Mouse (Mus musculus) liver, embryonic 16.5 days (tissue): ENCODE measurements around the gene Fam214a. TPM values are rescaled to one million over a fixed set of nuclear protein-coding genes. Genes with fewer than 3 reads are reported as not detected.
"Not testable (repeated sequence)": the region's sequence is repeated elsewhere in the genome, so short reads cannot be mapped to it uniquely, and the experiment has no call there.

Source experiments
- ATAC-seq: fragments of 200-750 bp; cut with Nextera tagmentation; 2 replicates; pipeline ENCODE4 v1.8.0; 2017; ENCODE audit warnings: low read depth, mild to moderate bottlenecking, moderate number of reproducible peaks, moderate library complexity
- H3K27ac ChIP-seq: fragments of 300-500 bp; sonication (generic); 2 replicates; pipeline ENCODE4 v1.5.1; 2014; ENCODE audit warnings: mild to moderate bottlenecking, low read length
- H3K27me3 ChIP-seq: fragments of 300-500 bp; sonication (generic); 2 replicates; pipeline ENCODE4 v1.6.1; 2014; ENCODE audit warnings: low read depth, low read length, mixed read lengths; ENCODE audit not compliant: control insufficient read depth, insufficient read depth
- H3K36me3 ChIP-seq: fragments of 300-500 bp; sonication (generic); 2 replicates; pipeline ENCODE4 v1.6.1; 2014; ENCODE audit warnings: mild to moderate bottlenecking; ENCODE audit not compliant: control insufficient read depth, insufficient read depth
- H3K4me1 ChIP-seq: fragments of 300-500 bp; sonication (generic); 2 replicates; pipeline ENCODE4 v1.6.1; 2014; ENCODE audit warnings: low read depth, low read length, mixed read lengths; ENCODE audit not compliant: control insufficient read depth
- H3K4me2 ChIP-seq: fragments of 300-500 bp; sonication (generic); 2 replicates; pipeline ENCODE4 v1.6.1; 2014; ENCODE audit warnings: low read depth, low read length, mixed read lengths
- H3K4me3 ChIP-seq: fragments of 300-500 bp; sonication (generic); 2 replicates; pipeline ENCODE4 v1.5.1; 2014; ENCODE audit warnings: low read depth, mild to moderate bottlenecking, low read length
- H3K9ac ChIP-seq: fragments of 300-500 bp; sonication (generic); 2 replicates; pipeline ENCODE4 v1.6.1; 2014; ENCODE audit warnings: low read depth, low read length
- H3K9me3 ChIP-seq: fragments of 300-500 bp; sonication (generic); replicated peaks from 2 replicates; pipeline ENCODE4 v1.6.1; 2016; ENCODE audit warnings: low read length; ENCODE audit not compliant: control insufficient read depth
- WGBS: fragments of 180-500 bp; shearing (Covaris S2); extraction: QIAGEN DNeasy Blood & Tissue Kit; methylation state at CpG from one replicate; pipeline ENCODE4 v1.1.7; 2014; ENCODE audit not compliant: insufficient replicate concordance; 5-methylcytosine and 5-hydroxymethylcytosine counted together
- polyA plus RNA-seq: library from polyadenylated mRNA; unstranded; fragments of >200 nt; fragmentation: Nextera tagmentation; extraction: Ambion mirVana; gene quantifications from 2 replicates; pipeline ENCODE4 v1.2.1, GENCODE M21; 2015

Fam214a gene
- polyA plus RNA-seq, 1 experiment from 2014 or later, result 2.7 TPM

- no peaks in the 10 kb centered on the region for H3K9me3 ChIP-seq
- H3K9ac ChIP-seq, result no peak overlapping the region
- no peaks in the 10 kb centered on the region for H3K4me1 ChIP-seq
- no peak for ATAC-seq
- H3K36me3 ChIP-seq, result no peaks in the 10 kb centered on the region
- no peak overlapping the region for H3K4me2 ChIP-seq
- 58% methylated on average over 3 of the region's 3 CpGs for WGBS
- H3K27ac ChIP-seq, result no peak overlapping the region
- H3K27me3 ChIP-seq, result no peaks in the 10 kb centered on the region
- H3K4me3 ChIP-seq, result no peak overlapping the region
Measured at GRCm38 (mm10) chr9:74981663-74982111, 29.0 kb downstream of the Fam214a start.

GRCm38 (mm10) chr9:74982193-74982592, 29.5 kb downstream of the Fam214a start:
- no peak for ATAC-seq
- Histone ChIP-seq H3K4me3 (no peak overlapping the region), H3K9ac (no peak overlapping the region), H3K27ac (no peak overlapping the region), H3K27me3 (no peaks in the 10 kb centered on the region), H3K4me1 (no peaks in the 10 kb centered on the region), H3K9me3 (no peaks in the 10 kb centered on the region), H3K4me2 (no peak overlapping the region), H3K36me3 (no peaks in the 10 kb centered on the region)
- WGBS, result 75% methylated on average over 8 of the region's 8 CpGs

DNA sequence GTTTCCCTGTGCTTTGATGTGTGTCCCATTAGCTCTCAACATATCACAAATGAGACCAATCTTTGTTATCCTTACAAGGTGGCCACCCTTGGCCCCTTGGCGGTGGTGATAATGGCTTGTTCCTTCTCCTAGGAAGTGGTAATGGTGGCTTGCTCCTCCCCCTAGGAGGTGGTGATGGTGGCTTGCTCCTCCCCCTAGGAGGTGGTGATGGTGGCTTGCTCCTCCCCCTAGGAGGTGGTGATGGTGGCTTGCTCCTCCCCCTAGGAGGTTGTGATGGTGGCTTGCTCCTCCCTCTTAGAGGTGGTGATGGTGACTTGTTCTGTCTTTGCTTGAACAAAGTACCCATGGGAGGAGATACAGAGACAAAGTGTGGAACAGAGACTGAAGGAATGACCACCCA, 30.0 kb downstream of the Fam214a start:
- H3K27ac ChIP-seq, H3K36me3 ChIP-seq, H3K4me3 ChIP-seq, H3K27me3 ChIP-seq, H3K9ac ChIP-seq, H3K4me1 ChIP-seq, H3K9me3 ChIP-seq, ATAC-seq, H3K4me2 ChIP-seq: not testable (repeated sequence)
- WGBS, result 59% methylated on average over 1 of the region's 1 CpGs

DNA sequence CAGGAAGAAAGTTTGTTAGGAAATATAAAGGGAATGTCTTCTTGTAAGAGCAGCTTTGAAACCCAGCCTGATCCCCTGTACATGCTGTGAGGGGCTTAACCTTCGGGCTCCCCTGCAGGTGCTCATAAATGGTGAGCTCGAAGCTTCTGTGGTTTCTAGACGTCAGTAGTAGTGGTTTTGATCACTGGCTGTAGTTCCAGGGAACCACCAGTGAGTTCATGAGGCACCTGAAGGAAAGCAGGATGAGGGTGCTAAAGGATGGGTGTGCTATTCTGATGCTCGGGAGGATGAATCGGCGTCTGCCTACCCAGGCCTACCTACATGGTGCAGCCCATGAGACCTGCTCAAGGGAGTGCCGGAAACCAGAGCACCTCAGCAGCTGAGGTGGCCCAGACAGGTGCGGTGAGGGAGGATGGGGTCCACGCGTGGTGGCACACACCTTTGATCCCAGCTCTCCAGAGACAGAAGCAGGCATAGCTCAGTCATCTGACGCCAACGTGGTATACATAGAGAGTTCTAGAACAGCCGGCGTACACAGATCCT, 32.6 kb downstream of the Fam214a start:
- Histone ChIP-seq H3K9me3 (no peaks in the 10 kb centered on the region), H3K4me2 (no peak overlapping the region), H3K27me3 (no peaks in the 10 kb centered on the region), H3K4me1 (no peaks in the 10 kb centered on the region), H3K36me3 (no peaks in the 10 kb centered on the region), H3K9ac (no peak overlapping the region), H3K4me3 (no peak overlapping the region), H3K27ac (no peak overlapping the region)
- 70% methylated on average over 14 of the region's 14 CpGs for WGBS
- ATAC-seq, result no peak

DNA sequence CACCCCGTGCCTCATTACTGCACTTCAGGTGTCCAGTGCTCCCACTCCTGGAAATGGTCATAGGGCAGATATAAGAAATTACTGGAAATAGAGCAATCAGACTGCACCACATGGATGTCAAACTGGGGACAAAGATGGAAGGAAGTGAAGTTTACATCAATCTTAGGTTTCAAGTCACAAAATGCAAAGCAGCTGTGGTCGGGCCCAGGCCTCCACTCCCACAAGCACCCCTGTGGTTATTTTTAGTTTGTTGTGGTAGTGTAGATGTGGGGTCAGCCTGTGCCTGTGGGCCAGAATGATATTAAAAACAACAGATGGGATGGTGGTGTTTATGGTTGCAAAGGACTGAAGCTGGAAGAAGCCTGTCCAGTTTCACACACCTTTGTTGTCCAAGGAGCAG, 33.1 kb downstream of the Fam214a start:
- H3K4me1 ChIP-seq, result no peaks in the 10 kb centered on the region
- WGBS, result 31% methylated on average over 2 of the region's 2 CpGs
- no peaks in the 10 kb centered on the region for H3K9me3 ChIP-seq
- no peak overlapping the region for H3K4me2 ChIP-seq
- no peaks in the 10 kb centered on the region for H3K27me3 ChIP-seq
- H3K4me3 ChIP-seq, result no peak overlapping the region
- H3K27ac ChIP-seq, result no peak overlapping the region
- H3K36me3 ChIP-seq, result no peaks in the 10 kb centered on the region
- no peak for ATAC-seq
- H3K9ac ChIP-seq, result no peak overlapping the region

GRCm38 (mm10) chr9:74988893-74989460, 36.3 kb downstream of the Fam214a start:
- no peaks in the 10 kb centered on the region for H3K36me3 ChIP-seq

DNA sequence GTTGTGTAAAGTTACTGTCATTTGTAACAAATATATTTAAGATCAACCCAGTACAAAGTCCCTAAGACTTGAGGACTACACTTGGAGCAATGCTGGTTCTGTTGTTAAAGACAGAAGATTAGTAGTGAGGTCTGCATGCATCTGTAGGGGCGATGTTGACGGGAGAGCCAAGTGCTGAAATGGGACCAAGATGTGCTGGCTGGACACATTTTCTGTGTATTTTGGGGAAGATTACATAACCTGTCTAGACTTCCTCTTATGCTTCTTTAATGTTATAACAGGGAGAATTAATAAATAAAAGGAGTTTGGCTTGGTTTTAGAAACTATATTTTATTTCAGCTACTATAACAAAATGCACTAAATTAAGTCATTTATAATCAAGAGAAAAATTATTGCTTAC, 37.3 kb downstream of the Fam214a start:
- Histone ChIP-seq H3K4me1 (no peaks in the 10 kb centered on the region), H3K27me3 (no peaks in the 10 kb centered on the region), H3K4me2 (no peak overlapping the region), H3K27ac (no peak overlapping the region), H3K36me3 (no peaks in the 10 kb centered on the region), H3K9ac (no peak overlapping the region), H3K4me3 (no peak overlapping the region), H3K9me3 (no peaks in the 10 kb centered on the region)
- 54% methylated on average over 2 of the region's 2 CpGs for WGBS
- no peak for ATAC-seq

More at GRCm38 (mm10) chr9:74988893-74989460, 36.3 kb downstream of the Fam214a start:
- Histone ChIP-seq H3K4me1 (no peaks in the 10 kb centered on the region), H3K9ac (no peak overlapping the region), H3K4me2 (no peak overlapping the region), H3K27me3 (no peaks in the 10 kb centered on the region), H3K27ac (no peak overlapping the region), H3K9me3 (no peaks in the 10 kb centered on the region), H3K4me3 (no peak overlapping the region)
- no peak for ATAC-seq
- WGBS, result 73% methylated on average over 7 of the region's 7 CpGs

- H3K4me1 ChIP-seq, result no peaks in the 10 kb centered on the region
- no peaks in the 10 kb centered on the region for H3K9me3 ChIP-seq
- WGBS, result 64% methylated on average over 10 of the region's 10 CpGs
- H3K36me3 ChIP-seq, result no peaks in the 10 kb centered on the region
- no peak overlapping the region for H3K4me2 ChIP-seq
- H3K27me3 ChIP-seq, result no peaks in the 10 kb centered on the region
- no peak overlapping the region for H3K27ac ChIP-seq
- no peak overlapping the region for H3K9ac ChIP-seq
- H3K4me3 ChIP-seq, result no peak overlapping the region
- ATAC-seq, result no peak
Measured at GRCm38 (mm10) chr9:74994611-74995257, 42.0 kb downstream of the Fam214a start.

GRCm38 (mm10) chr9:74996349-74996748, 43.7 kb downstream of the Fam214a start:
- H3K9ac ChIP-seq, result no peak overlapping the region
- 0 out of 2 replicates have a peak, but pooled peaks have one; percentile 7 for ATAC-seq
- no peak overlapping the region for H3K27ac ChIP-seq
- H3K27me3 ChIP-seq, result no peaks in the 10 kb centered on the region
- 18% methylated on average over 2 of the region's 2 CpGs for WGBS
- no peak overlapping the region for H3K4me2 ChIP-seq
- H3K4me1 ChIP-seq, result no peaks in the 10 kb centered on the region
- no peaks in the 10 kb centered on the region for H3K36me3 ChIP-seq
- H3K4me3 ChIP-seq, result no peak overlapping the region
- no peaks in the 10 kb centered on the region for H3K9me3 ChIP-seq
